Comparison of ENCODE assay signal across 1 mouse cellular context in the genomic region with DNA sequence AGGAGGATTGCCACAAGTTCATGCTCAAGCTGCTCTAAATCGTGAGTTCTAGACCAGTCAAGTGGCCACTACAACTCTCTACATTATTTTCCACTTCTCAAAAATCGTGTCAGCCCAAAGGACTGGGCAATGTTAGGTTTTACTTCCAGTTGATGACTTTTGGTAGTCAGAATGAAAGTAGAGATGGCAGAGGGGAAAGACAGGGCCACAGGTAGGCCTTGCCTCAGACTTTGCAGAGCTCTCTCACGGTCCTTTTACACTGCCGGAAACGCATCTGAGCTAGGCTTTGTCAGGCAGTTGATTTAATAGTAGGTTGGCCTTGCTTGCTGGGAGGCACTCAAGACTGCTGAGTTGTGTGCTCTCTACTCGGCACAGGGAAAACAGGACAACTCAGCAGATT.
TF ChIP-seq lines count a peak whose summit lies in the region.

No protein-coding gene starts in this region.

TF ChIP-seq in CH12.LX, 34 proteins besides CTCF, POLR2A, EP300 and RAD21:
- TF ChIP-seq SIN3A (IDR thresholded peaks at IDR 0.05; ENCODE audit: low read length) (peak; percentile 23; the same call in 1 of the 2 replicates), SMC3 (IDR thresholded peaks at IDR 0.05; ENCODE audit: low read depth, low read length) (no peak), HCFC1 (IDR thresholded peaks at IDR 0.05; ENCODE audit: low read depth, low read length) (no peak), CHD2 (IDR thresholded peaks at IDR 0.05; ENCODE audit: low read length) (0 out of 2 replicates have a peak, but pooled peaks have one; percentile 39), ETS1 (conservative IDR thresholded peaks at IDR 0.05; ENCODE audit: low read depth, low read length) (peak; percentile 31; the same call in 1 of the 2 replicates), MYC (IDR thresholded peaks at IDR 0.05; ENCODE audit: low read depth, low read length) (peak; percentile 72), IRF4 (IDR thresholded peaks at IDR 0.05; ENCODE audit: low read depth, low read length) (peak; percentile 94), MEF2A (IDR thresholded peaks at IDR 0.05; ENCODE audit: borderline replicate concordance, low read depth, low read length) (no peak), PAX5 (IDR thresholded peaks at IDR 0.05; ENCODE audit: low read length) (no peak), NRF1 (IDR thresholded peaks at IDR 0.05; ENCODE audit: low read depth, low read length) (no peak), KAT2A (IDR thresholded peaks at IDR 0.05; ENCODE audit: insufficient replicate concordance, low read length) (no peak), ZMIZ1 (IDR thresholded peaks at IDR 0.05; ENCODE audit: low read depth, low read length) (no peak), ZC3H11A (IDR thresholded peaks at IDR 0.05; ENCODE audit: low read depth, low read length) (no peak), JUND (conservative IDR thresholded peaks at IDR 0.05; ENCODE audit: low read depth, low read length) (peak; percentile 85), TCF12 (IDR thresholded peaks at IDR 0.05; ENCODE audit: low read depth, low read length) (peak; percentile 38; the same call in 1 of the 2 replicates), ZNF384 (IDR thresholded peaks at IDR 0.05; ENCODE audit: low read depth, low read length) (no peak), CHD1 (IDR thresholded peaks at IDR 0.05; ENCODE audit: low read depth, low read length) (no peak), POLR2AphosphoS2 (IDR thresholded peaks at IDR 0.05; ENCODE audit: low read depth, low read length) (no peak), E2F4 (IDR thresholded peaks at IDR 0.05; ENCODE audit: insufficient replicate concordance, low read depth, low read length) (no peak), USF1 (IDR thresholded peaks at IDR 0.05; ENCODE audit: low read depth, low read length) (no peak), GABPA (IDR thresholded peaks at IDR 0.05; ENCODE audit: insufficient replicate concordance, low read depth, low read length) (no peak), MAX (IDR thresholded peaks at IDR 0.05; ENCODE audit: low read length) (no peak), TBP (conservative IDR thresholded peaks at IDR 0.05; ENCODE audit: low read depth, low read length) (peak; percentile 69), ZKSCAN1 (IDR thresholded peaks at IDR 0.05; ENCODE audit: borderline replicate concordance, low read depth, low read length) (no peak), JUN (IDR thresholded peaks at IDR 0.05; ENCODE audit: insufficient read depth, low read depth, low read length) (peak; percentile 60), MAFK (IDR thresholded peaks at IDR 0.05; ENCODE audit: insufficient replicate concordance, low read length) (no peak), BHLHE40 (IDR thresholded peaks at IDR 0.05; ENCODE audit: low read depth, low read length) (peak; percentile 36; the same call in 1 of the 2 replicates), USF2 (conservative IDR thresholded peaks at IDR 0.05; ENCODE audit: low read depth, low read length) (no peak), ELF1 (IDR thresholded peaks at IDR 0.05; ENCODE audit: low read depth, low read length) (no peak), NELFE (IDR thresholded peaks at IDR 0.05; ENCODE audit: low read depth, low read length) (no peak), RCOR1 (conservative IDR thresholded peaks at IDR 0.05; ENCODE audit: low read depth, low read length) (peak; percentile 76; the same call in 1 of the 2 replicates), MAZ (IDR thresholded peaks at IDR 0.05; ENCODE audit: low read depth, low read length) (no peak), UBTF (IDR thresholded peaks at IDR 0.05; ENCODE audit: low read depth, low read length) (no peak), MXI1 (IDR thresholded peaks at IDR 0.05; ENCODE audit: low read depth, low read length) (peak; percentile 61)
